Mouse (Mus musculus): ENCODE measurements around the gene Rnf166. TPM values are rescaled to one million over a fixed set of nuclear protein-coding genes. Genes with fewer than 3 reads are reported as not detected.

The Rnf166 gene
- 10 to 100 TPM; 46.3 to 60.3 TPM for total RNA-seq (2023)

DNA sequence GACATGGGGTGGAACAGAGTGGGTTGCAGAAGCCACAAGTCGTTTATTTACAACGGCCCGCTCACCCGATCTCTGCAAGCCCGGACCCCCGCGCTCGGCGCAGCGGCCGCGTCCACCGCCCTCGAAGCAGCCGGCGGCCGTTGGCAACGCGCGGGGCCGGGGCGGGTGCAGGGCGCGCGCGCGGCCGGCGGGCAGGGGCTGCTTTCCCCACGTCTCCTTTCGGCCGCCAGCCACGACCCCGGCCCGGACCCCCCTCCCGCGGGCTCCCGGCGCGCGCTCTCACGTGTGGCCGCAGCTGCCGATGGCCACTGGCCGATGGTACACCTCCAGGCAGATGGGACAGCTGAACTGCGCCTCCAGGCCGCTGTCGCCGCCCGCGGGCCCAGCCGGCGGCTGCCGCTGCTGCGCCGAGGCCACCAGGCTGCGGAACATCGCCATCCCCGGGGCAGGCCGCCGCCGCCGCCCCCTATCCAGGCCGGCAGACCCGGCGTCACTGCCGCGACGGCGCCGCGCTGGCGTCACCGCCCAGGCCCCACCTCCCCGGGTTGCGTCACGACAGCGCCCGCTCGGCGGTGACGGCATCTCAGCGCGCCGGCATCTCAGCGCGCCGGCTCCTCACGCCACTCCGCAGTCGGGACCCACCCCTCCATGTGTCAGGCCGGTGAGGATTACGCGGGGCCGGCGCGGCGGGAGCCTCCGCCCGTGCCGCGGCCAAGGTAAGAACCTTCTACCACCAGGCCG is at the start of gene Rnf166, which contains the start of gene Ctu2:
TSS of gene Rnf166 (minus strand) at position 485 of the 741 bp plus-strand sequence.
TSS of gene Ctu2 (plus strand) at position 564 of the 741 bp plus-strand sequence.

GRCm38 (mm10) chr8:122460524-122461472 is 15.1 kb downstream of the Rnf166 start, which contains the start of gene Snai3:
TSS of gene Snai3 (minus strand) at chr8:122460733.

GRCm38 (mm10) chr8:122443262-122444006 is 32.4 kb downstream of the Rnf166 start, which contains the start of gene Mvd:
TSS of gene Mvd (minus strand) at chr8:122443422.

DNA sequence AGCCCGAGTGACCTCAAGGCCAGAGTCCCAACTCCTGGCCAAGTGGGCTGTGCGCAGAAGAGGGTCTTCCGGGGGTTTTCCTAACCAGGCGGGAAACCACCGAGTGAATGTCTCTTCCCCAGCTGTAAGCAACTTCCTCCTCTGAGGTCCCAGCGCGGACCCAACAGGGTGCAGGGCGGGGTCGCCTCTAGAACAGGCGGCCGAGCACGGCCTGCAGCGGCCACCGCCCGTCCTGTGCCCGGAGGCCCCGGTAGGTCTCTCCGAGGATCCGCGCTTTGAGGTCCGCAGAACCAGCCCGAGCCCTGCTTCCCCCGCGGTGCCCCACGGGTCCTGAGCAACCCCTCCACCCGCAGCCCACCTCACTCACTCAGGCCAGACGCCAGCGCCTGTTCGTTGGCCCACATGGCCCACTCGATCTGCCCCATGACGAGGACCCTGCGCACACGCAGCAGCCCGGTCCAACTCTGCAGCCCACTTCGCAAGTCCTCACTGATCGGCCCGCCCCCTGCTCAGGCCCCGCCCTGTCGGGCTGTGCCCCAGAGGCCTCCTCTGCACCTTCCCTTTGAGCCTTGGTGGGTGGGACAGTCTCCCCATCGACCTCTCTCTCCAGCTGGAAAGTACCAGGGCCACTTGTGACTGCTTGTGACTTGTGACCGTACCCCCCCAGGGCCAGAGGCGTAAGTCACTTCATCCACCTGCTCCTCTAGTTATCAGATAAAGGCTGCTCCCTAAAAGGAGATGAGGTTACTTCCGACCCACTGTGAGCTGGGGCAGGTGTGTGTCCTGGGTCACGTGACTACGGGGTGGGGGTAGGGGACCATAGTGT is 43.2 kb downstream of the Rnf166 start, which contains the start of gene Cyba:
TSS of gene Cyba (minus strand) at position 488 of the 826 bp plus-strand sequence.

DNA sequence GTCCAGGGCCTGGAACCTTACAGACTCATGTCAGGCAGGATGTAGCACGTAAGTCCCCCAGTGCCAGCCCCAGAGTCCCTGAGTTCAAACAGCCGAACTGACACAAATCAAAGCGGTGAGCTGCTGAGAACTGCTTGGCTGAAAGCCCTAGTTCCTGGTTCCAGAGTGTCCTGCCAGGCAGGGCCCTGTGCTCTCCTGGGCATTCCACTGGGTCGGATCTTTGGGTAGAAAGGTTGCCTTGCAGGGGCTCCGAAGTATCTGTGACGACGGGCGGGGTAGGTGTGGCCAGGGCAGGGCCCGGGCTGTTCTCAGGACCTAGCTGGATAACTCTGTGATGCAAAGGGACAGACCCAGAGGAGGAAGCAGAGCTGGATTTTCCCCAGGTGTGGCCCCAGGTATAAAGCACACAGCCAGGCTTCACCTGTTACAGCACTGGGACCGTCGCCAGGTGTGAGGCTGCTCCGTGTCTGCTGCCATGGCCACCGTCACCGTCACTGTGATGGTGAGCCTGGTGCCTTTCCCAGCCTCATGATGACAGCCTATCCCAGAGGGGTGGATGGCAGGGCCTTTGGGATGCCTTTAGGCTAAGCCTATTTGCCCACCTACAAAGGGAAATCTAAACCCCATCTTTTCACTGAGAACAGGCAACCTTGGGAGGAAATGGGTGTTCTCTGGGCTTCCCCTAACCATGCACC is 54.3 kb downstream of the Rnf166 start, which contains the start of gene Il17c:
TSS of gene Il17c (plus strand) at position 645 of the 695 bp plus-strand sequence.

Other genes starting within 250 kb of the Rnf166 start
- gene Zfpm1, start 193.9 kb downstream of the Rnf166 start, total RNA-seq (2023) = 10 to 100 TPM; 27.9 to 46.5 TPM
- not detected for gene Trhr2, start 115.3 kb downstream of the Rnf166 start, total RNA-seq (2023)
- 10 to 100 TPM; 55.6 to 56.3 TPM for gene Zc3h18, start 99.5 kb downstream of the Rnf166 start, total RNA-seq (2023)
- gene Il17c, start 54.0 kb downstream of the Rnf166 start, total RNA-seq (2023) = not detected
- gene Cyba, start 43.1 kb downstream of the Rnf166 start, total RNA-seq (2023) = 100 to 1,000 TPM; 778 to 797 TPM
- gene Mvd, start 32.6 kb downstream of the Rnf166 start, total RNA-seq (2023) = 10 to 100 TPM in 1 of 2 experiments, 1 to 10 TPM in 1; 8.6 to 10.3 TPM
- gene Snai3, start 15.3 kb downstream of the Rnf166 start, total RNA-seq (2023) = not detected
- gene Ctu2, start 79 bp upstream of the Rnf166 start, total RNA-seq (2023) = 10 to 100 TPM; 10.5 to 12.6 TPM
- gene Piezo1, start 75.3 kb upstream of the Rnf166 start, total RNA-seq (2023) = 10 to 100 TPM; 36.0 to 51.0 TPM
- 10 to 100 TPM; 51.4 to 59.5 TPM for gene Cdt1, start 92.0 kb upstream of the Rnf166 start, total RNA-seq (2023)
- 100 to 1,000 TPM; 172 to 173 TPM for gene Aprt, start 100.8 kb upstream of the Rnf166 start, total RNA-seq (2023)
- 10 to 100 TPM; 72.6 to 77.7 TPM for gene Galns, start 135.4 kb upstream of the Rnf166 start, total RNA-seq (2023)
- gene Trappc2l, start 135.6 kb upstream of the Rnf166 start, total RNA-seq (2023) = 10 to 100 TPM; 37.4 to 43.3 TPM
- gene Pabpn1l, start 146.7 kb upstream of the Rnf166 start, total RNA-seq (2023) = not detected
- 10 to 100 TPM; 20.6 to 29.3 TPM for gene Cbfa2t3, start 223.0 kb upstream of the Rnf166 start, total RNA-seq (2023)

All from neutrophil, adult 83 days (primary cell).